Mouse (Mus musculus): Measurements from ENCODE around the gene Fbxo40. TPM values are rescaled to one million over a fixed set of nuclear protein-coding genes. Genes with fewer than 3 reads are reported as not detected.
A peak's percentile ranks its signal among the peaks of the same experiment; 100 is the strongest.

The Fbxo40 gene
- polyA plus RNA-seq, 1 experiment, result 0.06 TPM

GRCm38 (mm10) chr16:36947646-36948197 lies 42.5 kb downstream of the Fbxo40 start:
- no peak for DNase-seq (ENCODE audit: extremely low spot score in 1 of 2, low spot score in 1 of 2)

- no peak for DNase-seq (ENCODE audit: extremely low spot score in 1 of 2, low spot score in 1 of 2)
Observed at GRCm38 (mm10) chr16:36946459-36947159, 43.7 kb downstream of the Fbxo40 start.

GRCm38 (mm10) chr16:36944895-36945424 lies 45.3 kb downstream of the Fbxo40 start:
- no peak for DNase-seq (ENCODE audit: extremely low spot score in 1 of 2, low spot score in 1 of 2)

- DNase-seq (ENCODE audit: extremely low spot score in 1 of 2, low spot score in 1 of 2), result no peak
Observed at GRCm38 (mm10) chr16:36943591-36943990, 46.7 kb downstream of the Fbxo40 start.

- no peak for DNase-seq (ENCODE audit: extremely low spot score in 1 of 2, low spot score in 1 of 2)
Observed at GRCm38 (mm10) chr16:36941895-36942294, 48.4 kb downstream of the Fbxo40 start.

GRCm38 (mm10) chr16:36941137-36941727 lies 49.0 kb downstream of the Fbxo40 start:
- no peak for DNase-seq (ENCODE audit: extremely low spot score in 1 of 2, low spot score in 1 of 2)

GRCm38 (mm10) chr16:36935814-36936213 lies 54.5 kb downstream of the Fbxo40 start:
- DNase-seq (ENCODE audit: extremely low spot score in 1 of 2, low spot score in 1 of 2), result no peak

- DNase-seq (ENCODE audit: extremely low spot score in 1 of 2, low spot score in 1 of 2), result no peak
Observed at GRCm38 (mm10) chr16:36934841-36935620, 55.2 kb downstream of the Fbxo40 start, which contains the start of gene Hcls1. TSS of gene Hcls1 (plus strand) at chr16:36934983.

GRCm38 (mm10) chr16:36934131-36934840 lies 56.0 kb downstream of the Fbxo40 start:
- no peak for DNase-seq (ENCODE audit: extremely low spot score in 1 of 2, low spot score in 1 of 2)

GRCm38 (mm10) chr16:36932546-36932945 lies 57.7 kb downstream of the Fbxo40 start:
- no peak for DNase-seq (ENCODE audit: extremely low spot score in 1 of 2, low spot score in 1 of 2)

GRCm38 (mm10) chr16:36931976-36932375 lies 58.3 kb downstream of the Fbxo40 start:
- no peak for DNase-seq (ENCODE audit: extremely low spot score in 1 of 2, low spot score in 1 of 2)

- DNase-seq (ENCODE audit: extremely low spot score in 1 of 2, low spot score in 1 of 2), result no peak
Observed at GRCm38 (mm10) chr16:36931381-36931780, 58.9 kb downstream of the Fbxo40 start.

- DNase-seq (ENCODE audit: extremely low spot score in 1 of 2, low spot score in 1 of 2), result no peak
Observed at GRCm38 (mm10) chr16:36930231-36931136, 59.8 kb downstream of the Fbxo40 start.

GRCm38 (mm10) chr16:36929216-36929615 lies 61.1 kb downstream of the Fbxo40 start:
- DNase-seq (ENCODE audit: extremely low spot score in 1 of 2, low spot score in 1 of 2), result no peak

- no peak for DNase-seq (ENCODE audit: extremely low spot score in 1 of 2, low spot score in 1 of 2)
Observed at GRCm38 (mm10) chr16:36928106-36928500, 62.2 kb downstream of the Fbxo40 start.

GRCm38 (mm10) chr16:36927495-36928105 lies 62.7 kb downstream of the Fbxo40 start:
- no peak for DNase-seq (ENCODE audit: extremely low spot score in 1 of 2, low spot score in 1 of 2)

- peak in 1 of 2 experiments; percentile 54 for DNase-seq (ENCODE audit: extremely low spot score in 1 of 2, low spot score in 1 of 2)
Observed at GRCm38 (mm10) chr16:36926514-36927447, 63.5 kb downstream of the Fbxo40 start.

GRCm38 (mm10) chr16:36925797-36926196 lies 64.5 kb downstream of the Fbxo40 start:
- no peak for DNase-seq (ENCODE audit: extremely low spot score in 1 of 2, low spot score in 1 of 2)
